Mouse (Mus musculus) heart, embryonic 13.5 days (tissue): ENCODE results near the gene Bloc1s3. TPM values are rescaled to one million over a fixed set of nuclear protein-coding genes. Genes with fewer than 3 reads are reported as not detected.

Experiments
- ATAC-seq: fragments of 200-750 bp; cut with Nextera tagmentation; 2 replicates; pipeline ENCODE4 v1.8.0; 2017; ENCODE audit warnings: moderate TSS enrichment; ENCODE audit not compliant: insufficient number of reproducible peaks, low FRiP score, low TSS enrichment; ENCODE audit errors: extremely low read depth
- H3K27ac ChIP-seq: fragments of 300-500 bp; sonication (generic); replicated peaks from 2 replicates; pipeline ENCODE4 v1.5.1; 2015; ENCODE audit warnings: moderate library complexity, mild to moderate bottlenecking, inconsistent platforms
- H3K27me3 ChIP-seq: fragments of 300-500 bp; sonication (generic); replicated peaks from 2 replicates; pipeline ENCODE4 v1.6.1; 2015; ENCODE audit warnings: mild to moderate bottlenecking, inconsistent platforms
- H3K36me3 ChIP-seq: fragments of 300-500 bp; sonication (generic); 2 replicates; pipeline ENCODE4 v1.6.1; 2015; ENCODE audit warnings: mild to moderate bottlenecking, inconsistent platforms
- H3K4me1 ChIP-seq: fragments of 300-500 bp; sonication (generic); 2 replicates; pipeline ENCODE4 v1.6.1; 2015; ENCODE audit warnings: inconsistent platforms
- H3K4me2 ChIP-seq: fragments of 300-500 bp; sonication (generic); 2 replicates; pipeline ENCODE4 v1.6.1; 2015; ENCODE audit warnings: inconsistent platforms, mild to moderate bottlenecking, moderate library complexity
- H3K4me3 ChIP-seq: fragments of 300-500 bp; sonication (generic); 2 replicates; pipeline ENCODE4 v1.5.1; 2015; ENCODE audit warnings: moderate library complexity, mild to moderate bottlenecking, inconsistent platforms
- H3K9ac ChIP-seq: fragments of 300-500 bp; sonication (generic); 2 replicates; pipeline ENCODE4 v1.6.1; 2015; ENCODE audit warnings: inconsistent platforms, mild to moderate bottlenecking, moderate library complexity
- H3K9me3 ChIP-seq: fragments of 300-500 bp; sonication (generic); 2 replicates; pipeline ENCODE4 v1.6.1; 2016; ENCODE audit warnings: inconsistent platforms
- WGBS: fragments of 180-500 bp; shearing (Covaris S2); methylation state at CpG from one replicate; pipeline ENCODE4 v1.1.7; 2015; ENCODE audit warnings: mixed read lengths; 5-methylcytosine and 5-hydroxymethylcytosine counted together
- polyA plus RNA-seq: library from polyadenylated mRNA; unstranded; fragments of >200 nt; fragmentation: Nextera tagmentation; extraction: Ambion mirVana; gene quantifications from 2 replicates; pipeline ENCODE4 v1.2.1, GENCODE M21; 2015

Gene Bloc1s3
- polyA plus RNA-seq, 1 experiment from 2014 or later = 1.5 TPM

DNA sequence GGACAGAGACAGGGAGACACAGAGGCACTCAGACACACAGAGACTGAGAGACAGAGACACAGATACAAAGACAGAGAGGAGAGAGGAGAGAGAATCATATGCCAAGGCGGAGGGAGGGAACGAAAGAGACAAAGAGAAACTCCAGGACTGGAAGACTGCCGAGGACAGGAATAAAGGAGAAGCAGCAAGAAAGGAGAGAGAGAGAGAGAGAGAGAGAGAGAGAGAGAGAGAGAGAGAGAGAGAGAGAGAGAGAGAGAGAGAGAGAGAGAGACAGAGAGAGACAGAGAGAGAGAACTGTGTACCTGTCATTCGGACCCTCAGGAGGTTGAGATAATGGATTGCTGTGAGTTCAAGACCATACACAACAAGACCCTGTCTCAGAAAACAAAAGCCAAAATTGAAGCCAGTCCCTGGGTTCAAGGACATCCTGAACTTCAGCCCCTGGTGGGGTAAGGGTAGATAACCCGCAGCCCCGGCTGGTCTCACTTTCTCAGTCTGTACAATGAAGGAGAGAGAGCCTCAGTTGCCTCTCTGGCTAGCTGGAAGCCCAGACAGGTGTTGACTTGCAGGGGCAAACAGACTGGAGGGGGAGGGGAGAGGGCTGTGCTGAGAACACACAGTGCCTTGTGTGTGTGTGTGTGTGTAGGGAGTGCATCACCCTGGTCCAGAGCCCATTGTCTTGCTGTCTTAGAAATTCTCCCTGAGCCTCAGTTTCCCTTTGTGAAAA lies 48.9 kb downstream of the Bloc1s3 start:
- peaks cover 11% of the 10 kb centered on the region for H3K36me3 ChIP-seq
- no peaks in the 10 kb centered on the region for H3K9me3 ChIP-seq
- ATAC-seq = 0 out of 2 replicates have a peak, but pooled peaks have one; percentile 7
- WGBS = 26% methylated on average over 6 of the region's 6 CpGs
- H3K4me1 ChIP-seq = peaks cover 40% of the 10 kb centered on the region
- H3K4me3 ChIP-seq = peak overlapping the region; percentile 83
- peak overlapping the region; percentile 98 for H3K9ac ChIP-seq
- peak overlapping the region; percentile 88 for H3K4me2 ChIP-seq
- peak overlapping the region; percentile 89 for H3K27ac ChIP-seq
- no peaks in the 10 kb centered on the region for H3K27me3 ChIP-seq

DNA sequence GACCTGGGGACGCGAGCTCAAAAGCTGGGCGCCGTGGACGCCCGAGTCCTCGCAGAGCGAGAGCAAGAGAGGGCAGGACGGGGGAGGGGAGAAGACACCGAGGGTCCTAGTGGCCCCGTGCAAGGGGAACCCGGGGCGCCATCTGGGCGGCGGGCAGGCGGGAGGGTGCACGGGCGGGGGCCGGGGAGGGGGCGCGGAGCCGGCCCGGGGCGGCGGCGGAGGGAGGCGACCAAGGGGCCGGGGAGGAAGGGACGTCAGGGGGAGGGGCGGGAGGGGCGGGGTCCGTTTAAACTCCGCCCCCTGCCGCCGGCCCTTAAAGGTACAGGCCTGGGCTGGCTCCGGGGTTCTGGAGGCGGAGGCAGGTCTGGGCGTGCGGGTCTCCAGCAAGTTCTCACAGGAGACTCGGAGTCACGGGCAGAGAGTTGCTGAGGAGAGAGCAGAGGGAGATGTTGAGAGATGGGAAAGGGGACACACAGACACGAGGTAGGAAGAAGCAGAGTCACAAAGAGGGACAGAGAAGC lies 49.5 kb downstream of the Bloc1s3 start, which contains the start of gene Mark4:
Mark4 (minus strand) TSS at position 231 of the 521 bp plus-strand sequence.
- Histone ChIP-seq H3K4me1 (peaks cover 36% of the 10 kb centered on the region), H3K4me3 (peak within 1 kb of the TSS; percentile 83), H3K27me3 (no peaks in the 10 kb centered on the region), H3K9ac (peak within 1 kb of the TSS; percentile 98), H3K4me2 (peak within 1 kb of the TSS; percentile 88), H3K27ac (peak within 1 kb of the TSS; percentile 89), H3K36me3 (peaks cover 14% of the 10 kb centered on the region), H3K9me3 (no peaks in the 10 kb centered on the region)
- ATAC-seq = peak; percentile 74
- 1% methylated on average over 26 of the region's 42 CpGs for WGBS

GRCm38 (mm10) chr7:19458072-19458486 lies 50.1 kb downstream of the Bloc1s3 start:
- peak overlapping the region; percentile 88 for H3K4me2 ChIP-seq
- no peaks in the 10 kb centered on the region for H3K9me3 ChIP-seq
- ATAC-seq = peak; percentile 51
- H3K9ac ChIP-seq = peak overlapping the region; percentile 98
- peaks cover 36% of the 10 kb centered on the region for H3K4me1 ChIP-seq
- peak overlapping the region; percentile 83 for H3K4me3 ChIP-seq
- under 1% methylated on average over 28 of the region's 31 CpGs for WGBS
- H3K27ac ChIP-seq = peak overlapping the region; percentile 89
- H3K27me3 ChIP-seq = no peaks in the 10 kb centered on the region
- H3K36me3 ChIP-seq = peaks cover 19% of the 10 kb centered on the region

GRCm38 (mm10) chr7:19457414-19458071 lies 50.6 kb downstream of the Bloc1s3 start:
- peaks cover 22% of the 10 kb centered on the region for H3K36me3 ChIP-seq
- H3K9ac ChIP-seq = peak overlapping the region; percentile 98
- H3K27me3 ChIP-seq = no peaks in the 10 kb centered on the region
- peaks cover 30% of the 10 kb centered on the region for H3K4me1 ChIP-seq
- peak overlapping the region; percentile 88 for H3K4me2 ChIP-seq
- ATAC-seq = no peak
- peak overlapping the region; percentile 83 for H3K4me3 ChIP-seq
- peak overlapping the region; percentile 89 for H3K27ac ChIP-seq
- 5% methylated on average over 14 of the region's 14 CpGs for WGBS
- H3K9me3 ChIP-seq = no peaks in the 10 kb centered on the region

DNA sequence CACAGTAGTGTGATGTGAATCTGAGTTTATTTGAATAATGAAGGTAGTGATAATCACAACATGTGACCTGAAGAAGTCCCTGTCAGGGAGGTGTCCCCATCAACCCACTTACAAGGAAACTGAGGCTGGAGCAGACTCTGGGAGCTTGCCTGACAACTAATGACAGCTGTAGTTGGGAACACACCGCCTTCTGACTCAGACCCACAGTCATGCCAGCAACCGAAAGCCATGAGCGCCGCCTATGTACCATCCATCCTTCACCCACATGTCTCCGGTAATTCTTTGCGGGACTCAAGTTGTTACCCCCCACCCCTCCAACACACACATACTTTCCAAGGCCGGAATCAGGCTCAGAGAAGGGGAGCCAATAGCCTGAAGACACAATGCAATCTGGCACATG lies 51.5 kb downstream of the Bloc1s3 start:
- Histone ChIP-seq H3K9me3 (no peaks in the 10 kb centered on the region), H3K4me1 (peaks cover 26% of the 10 kb centered on the region), H3K27me3 (no peaks in the 10 kb centered on the region), H3K4me2 (peak overlapping the region; percentile 88), H3K4me3 (peak overlapping the region; percentile 83), H3K9ac (peak overlapping the region; percentile 98), H3K36me3 (peaks cover 31% of the 10 kb centered on the region), H3K27ac (no peak overlapping the region)
- ATAC-seq = no peak
- WGBS = 87% methylated on average over 7 of the region's 7 CpGs

DNA sequence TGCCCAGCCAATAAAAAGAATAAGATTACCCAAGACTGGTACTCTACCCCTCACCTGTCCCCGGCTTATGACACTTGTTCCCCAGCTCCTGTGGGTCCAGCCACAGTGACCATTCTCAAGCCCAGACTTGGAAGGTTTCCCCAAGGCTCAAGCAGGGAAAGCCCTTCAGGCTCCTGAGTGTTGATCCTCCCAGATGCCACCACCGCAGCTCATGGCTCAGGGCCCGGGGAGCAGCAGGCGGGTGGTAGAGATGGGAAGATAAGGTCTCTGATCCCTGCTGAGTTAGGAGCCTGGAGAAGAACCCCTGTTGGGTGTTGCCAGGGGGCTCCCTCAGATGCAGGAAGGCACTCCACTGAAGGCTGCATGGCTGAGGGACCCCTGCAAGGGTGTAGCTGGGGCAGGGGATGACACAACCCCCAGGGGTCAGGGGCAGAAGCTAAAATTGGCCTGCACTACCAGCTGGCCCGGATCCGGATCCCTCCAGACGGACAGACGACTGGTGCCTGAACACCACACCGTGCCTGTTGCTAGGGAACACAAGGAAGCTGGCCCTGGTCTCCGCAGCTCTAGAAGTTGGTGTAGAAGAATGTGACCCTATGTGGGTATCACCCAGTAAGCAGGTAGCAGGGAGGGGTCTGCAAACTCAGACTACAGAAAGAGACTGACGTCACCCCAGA lies 52.2 kb downstream of the Bloc1s3 start:
- peak overlapping the region; percentile 26; the same call in 1 of the 2 replicates for H3K9ac ChIP-seq
- H3K9me3 ChIP-seq = no peaks in the 10 kb centered on the region
- H3K36me3 ChIP-seq = peaks cover 37% of the 10 kb centered on the region
- H3K4me3 ChIP-seq = no peak overlapping the region
- H3K27ac ChIP-seq = no peak overlapping the region
- WGBS = 56% methylated on average over 11 of the region's 11 CpGs
- no peak for ATAC-seq
- no peaks in the 10 kb centered on the region for H3K27me3 ChIP-seq
- H3K4me2 ChIP-seq = 0 out of 2 replicates have a peak overlapping the region, but pooled peaks have one; percentile 88
- peaks cover 26% of the 10 kb centered on the region for H3K4me1 ChIP-seq

- H3K4me1 ChIP-seq = peaks cover 26% of the 10 kb centered on the region
- no peak overlapping the region for H3K9ac ChIP-seq
- 89% methylated on average over 4 of the region's 4 CpGs for WGBS
- no peak overlapping the region for H3K27ac ChIP-seq
- H3K4me2 ChIP-seq = no peak overlapping the region
- no peak overlapping the region for H3K4me3 ChIP-seq
- no peaks in the 10 kb centered on the region for H3K9me3 ChIP-seq
- H3K27me3 ChIP-seq = no peaks in the 10 kb centered on the region
- H3K36me3 ChIP-seq = peaks cover 45% of the 10 kb centered on the region
- no peak for ATAC-seq
Measured at GRCm38 (mm10) chr7:19455186-19455585, 53.0 kb downstream of the Bloc1s3 start.

Other genes starting within 250 kb of the Bloc1s3 start
- gene Vasp, start 236.6 kb downstream of the Bloc1s3 start, polyA plus RNA-seq = 81.2 and 81.7 TPM in 2 replicates
- not detected in 2 replicates for gene Ppm1n, start 228.3 kb downstream of the Bloc1s3 start, polyA plus RNA-seq
- gene Rtn2, start 225.7 kb downstream of the Bloc1s3 start, polyA plus RNA-seq = 26.1 and 29.3 TPM in 2 replicates
- gene Fosb, start 198.3 kb downstream of the Bloc1s3 start, polyA plus RNA-seq = 0.14 and 0.16 TPM in 2 replicates
- 62.6 and 62.7 TPM in 2 replicates for gene Ercc1, start 163.6 kb downstream of the Bloc1s3 start, polyA plus RNA-seq
- gene Cd3eap, start 148.9 kb downstream of the Bloc1s3 start, polyA plus RNA-seq = 17.4 and 19.8 TPM in 2 replicates
- 12.8 and 13.0 TPM in 2 replicates for gene Ppp1r13l, start 148.6 kb downstream of the Bloc1s3 start, polyA plus RNA-seq
- 11.8 and 12.2 TPM in 2 replicates for gene Ercc2, start 126.4 kb downstream of the Bloc1s3 start, polyA plus RNA-seq
- gene Klc3, start 104.3 kb downstream of the Bloc1s3 start, polyA plus RNA-seq = 4.8 and 5.5 TPM in 2 replicates
- gene Ckm, start 103.6 kb downstream of the Bloc1s3 start, polyA plus RNA-seq = 284 and 345 TPM in 2 replicates
- 6.5 and 7.5 TPM in 2 replicates for gene Mark4, start 49.5 kb downstream of the Bloc1s3 start, polyA plus RNA-seq
- gene Exoc3l2, start 45.0 kb downstream of the Bloc1s3 start, polyA plus RNA-seq = 1.1 and 1.2 TPM in 2 replicates
- 71.4 and 77.4 TPM in 2 replicates for gene Trappc6a, start within 50 bp of the Bloc1s3 start, polyA plus RNA-seq
- gene Nkpd1, start 9.5 kb upstream of the Bloc1s3 start, polyA plus RNA-seq = 0.06 TPM in 1 of 2 replicates, not detected in the other
- gene Ppp1r37, start 54.7 kb upstream of the Bloc1s3 start, polyA plus RNA-seq = 15.0 and 17.2 TPM in 2 replicates
- gene Zfp296, start 68.9 kb upstream of the Bloc1s3 start, polyA plus RNA-seq = 0.12 and 0.32 TPM in 2 replicates
- 114 and 134 TPM in 2 replicates for gene Gemin7, start 69.2 kb upstream of the Bloc1s3 start, polyA plus RNA-seq
- gene Clasrp, start 96.1 kb upstream of the Bloc1s3 start, polyA plus RNA-seq = 30.8 and 31.8 TPM in 2 replicates
- 5.6 and 6.2 TPM in 2 replicates for gene Relb, start 121.1 kb upstream of the Bloc1s3 start, polyA plus RNA-seq
- 74.5 and 74.6 TPM in 2 replicates for gene Clptm1, start 156.7 kb upstream of the Bloc1s3 start, polyA plus RNA-seq
- 3.6 and 22.3 TPM in 2 replicates for gene Apoc2, start 169.6 kb upstream of the Bloc1s3 start, polyA plus RNA-seq
- gene Gm44805, start 173.1 kb upstream of the Bloc1s3 start, polyA plus RNA-seq = 2.9 TPM in 1 of 2 replicates, not detected in the other
- gene Apoc4, start 173.1 kb upstream of the Bloc1s3 start, polyA plus RNA-seq = 0.84 and 3.7 TPM in 2 replicates
- gene Apoc1, start 184.3 kb upstream of the Bloc1s3 start, polyA plus RNA-seq = 8.8 and 13.9 TPM in 2 replicates
- 480 and 561 TPM in 2 replicates for gene Apoe, start 190.8 kb upstream of the Bloc1s3 start, polyA plus RNA-seq
- 128 and 146 TPM in 2 replicates for gene Tomm40, start 207.1 kb upstream of the Bloc1s3 start, polyA plus RNA-seq
- gene Nectin2, start 242.1 kb upstream of the Bloc1s3 start, polyA plus RNA-seq = 89.3 and 89.4 TPM in 2 replicates